Mouse (Mus musculus): Measurements from ENCODE around the gene Plxna4. TPM values are rescaled to one million over a fixed set of nuclear protein-coding genes. Genes with fewer than 3 reads are reported as not detected.

Plxna4 gene
- 4.4 and 5.0 TPM in 2 replicates for polyA plus RNA-seq (2021; fragmentation: Nextera tagmentation)
- long read RNA-seq, experiment 1, partial matches to known transcripts: 6 of 29 reads
- long read RNA-seq, experiment 1, other reads (novel, unspliced or antisense): 23 of 29 reads
- long read RNA-seq, experiment 2, partial matches to known transcripts: 0 of 21 reads
- long read RNA-seq, experiment 2, other reads (novel, unspliced or antisense): 21 of 21 reads

GRCm38 (mm10) chr6:32588056-32588671, at the start of gene Plxna4:
Gene Plxna4 (minus strand): TSS chr6:32588192.

Measured in left cerebral cortex, adult 6 months (tissue).